Mouse (Mus musculus): Measurements from ENCODE around the gene Vps37b.

DNA sequence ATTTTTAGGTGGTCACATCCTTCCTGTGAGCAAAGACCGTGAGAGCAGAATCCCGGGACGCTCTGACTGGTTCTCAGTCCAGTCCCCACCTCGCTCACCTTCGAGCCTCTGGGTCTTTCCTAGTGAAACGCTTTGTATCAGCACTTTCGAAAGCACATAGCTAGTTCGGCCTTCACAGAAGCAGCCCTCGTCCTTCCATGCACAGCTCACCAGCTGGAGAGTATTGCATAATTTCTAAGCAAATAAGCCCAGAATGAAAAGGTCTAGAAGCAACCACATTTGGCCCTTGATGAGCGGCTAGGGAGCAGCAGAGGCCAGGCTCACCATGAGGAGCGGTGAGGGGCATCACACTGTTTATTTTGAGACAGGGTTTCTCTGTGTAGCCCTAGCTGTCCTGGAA is 10.9 kb downstream of the Vps37b start:
- TF ChIP-seq CTCF (IDR thresholded peaks at IDR 0.05; ENCODE audit: control insufficient read depth, insufficient read depth, insufficient replicate concordance, low read depth, low read length) (no peak), POLR2A (IDR thresholded peaks at IDR 0.05; ENCODE audit: control insufficient read depth, low read depth, low read length) (no peak)
